Mouse (Mus musculus): ENCODE results near the gene Olfr323. TPM values are rescaled to one million over a fixed set of nuclear protein-coding genes. Genes with fewer than 3 reads are reported as not detected.

The Olfr323 gene
- polyA plus RNA-seq (2012; rRNA removed) (not detected in 2 replicates), polyA plus RNA-seq (2014; fragmentation: Nextera tagmentation; extraction: Ambion mirVana) (not detected in 2 replicates)

DNA sequence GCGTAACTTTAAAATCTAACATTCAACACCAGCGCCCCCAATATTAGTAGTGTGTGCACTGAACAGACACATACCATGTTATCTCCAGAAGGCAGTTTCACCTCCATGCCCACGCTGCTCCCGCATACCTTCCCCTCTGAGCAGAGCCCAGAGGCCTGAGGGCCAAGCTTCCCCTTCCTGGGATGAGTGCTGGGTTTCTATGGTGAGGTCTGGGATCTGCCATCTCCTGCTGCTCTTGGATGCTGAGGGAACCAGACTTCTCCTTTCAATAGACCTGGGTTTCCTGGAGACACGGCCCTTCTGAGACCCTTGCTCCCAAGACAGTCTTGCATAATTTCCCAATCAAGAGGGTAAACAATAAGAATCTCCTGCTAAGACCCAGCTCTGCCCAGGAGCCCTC lies at the start of gene Olfr323:
TSS of gene Olfr323 (minus strand) at position 101 of the 400 bp plus-strand sequence.
- no peak within 1 kb of the TSS for H3K4me3 ChIP-seq (replicated peaks; ENCODE audit: low read length)
- no peak within 1 kb of the TSS for H3K27ac ChIP-seq (replicated peaks; ENCODE audit: low read depth, low read length)
- H3K9ac ChIP-seq (ENCODE audit: low read depth, low read length, severe bottlenecking): no peak within 1 kb of the TSS
- H3K9me3 ChIP-seq (ENCODE audit: control insufficient read depth, low read length): no peaks in the 10 kb centered on the region
- DNase-seq (ENCODE audit: low spot score): no peak
- no peak within 1 kb of the TSS for H3K4me2 ChIP-seq (replicated peaks; ENCODE audit: low read depth, low read length, severe bottlenecking)
- no peaks in the 10 kb centered on the region for H3K36me3 ChIP-seq (ENCODE audit: control insufficient read depth, insufficient read depth, low read length)
- H3K4me1 ChIP-seq (ENCODE audit: control insufficient read depth, insufficient read depth, low read length): no peaks in the 10 kb centered on the region
- no peaks in the 10 kb centered on the region for H3K27me3 ChIP-seq (ENCODE audit: control insufficient read depth, insufficient read depth, low read length)
- no peak for TF ChIP-seq POLR2A (IDR thresholded peaks at IDR 0.05; ENCODE audit: borderline replicate concordance, extremely low read depth, insufficient read depth, insufficient read length)
- WGBS: 85% methylated on average over 5 of the region's 5 CpGs
- ATAC-seq (ENCODE audit: low FRiP score, low read depth): no peak

DNA sequence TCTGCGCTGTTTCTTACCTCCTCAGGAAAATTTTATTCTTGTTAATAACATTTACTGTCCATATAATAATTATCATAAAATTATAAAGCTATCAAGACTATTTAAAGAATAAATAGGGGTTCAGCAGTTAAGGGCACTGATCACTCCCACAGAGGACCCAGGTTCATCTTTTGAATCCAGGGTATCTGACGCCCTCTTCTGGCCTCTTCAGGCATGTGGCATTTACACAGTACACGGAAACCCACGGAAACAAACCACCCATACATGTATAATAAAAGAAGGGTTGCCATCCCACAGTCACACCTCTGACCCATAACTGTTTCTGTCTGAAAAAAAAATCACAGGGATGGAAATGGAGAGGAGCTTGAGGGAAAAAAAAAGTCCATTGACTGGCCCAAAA lies 41.5 kb upstream of the Olfr323 start:
- DNase-seq (ENCODE audit: low spot score) (no peak), ATAC-seq (ENCODE audit: low FRiP score, low read depth) (no peak)
- no peaks in the 10 kb centered on the region for H3K9me3 ChIP-seq (ENCODE audit: control insufficient read depth, low read length)
- WGBS: 46% methylated on average over 4 of the region's 4 CpGs
- no peaks in the 10 kb centered on the region for H3K4me1 ChIP-seq (ENCODE audit: control insufficient read depth, insufficient read depth, low read length)
- H3K27ac ChIP-seq (replicated peaks; ENCODE audit: low read depth, low read length): no peak overlapping the region
- no peak overlapping the region for H3K4me2 ChIP-seq (replicated peaks; ENCODE audit: low read depth, low read length, severe bottlenecking)
- no peak overlapping the region for H3K4me3 ChIP-seq (replicated peaks; ENCODE audit: low read length)
- no peak for TF ChIP-seq POLR2A (IDR thresholded peaks at IDR 0.05; ENCODE audit: borderline replicate concordance, extremely low read depth, insufficient read depth, insufficient read length)
- no peak overlapping the region for H3K9ac ChIP-seq (ENCODE audit: low read depth, low read length, severe bottlenecking)
- H3K27me3 ChIP-seq (ENCODE audit: control insufficient read depth, insufficient read depth, low read length): no peaks in the 10 kb centered on the region
- no peaks in the 10 kb centered on the region for H3K36me3 ChIP-seq (ENCODE audit: control insufficient read depth, insufficient read depth, low read length)

DNA sequence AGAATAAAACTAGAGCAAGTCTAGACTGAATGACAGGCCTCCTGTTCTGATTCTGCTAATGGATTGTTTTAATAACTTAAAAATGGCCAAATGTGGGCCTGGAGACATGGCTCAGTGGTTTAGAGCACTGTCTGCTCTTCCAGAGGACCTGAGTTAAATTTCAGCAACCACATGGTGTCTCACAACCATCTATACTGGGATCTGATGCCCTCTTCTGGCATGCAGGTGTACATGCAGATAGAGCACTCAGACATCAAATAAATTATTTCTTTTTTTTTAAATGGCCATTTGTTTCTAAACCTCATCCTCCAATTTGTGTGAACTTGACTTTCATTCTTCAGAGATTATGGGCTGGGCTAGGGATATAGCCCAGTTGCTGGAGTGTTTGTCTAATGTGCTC lies 39.0 kb upstream of the Olfr323 start:
- Histone ChIP-seq H3K4me2 (replicated peaks; ENCODE audit: low read depth, low read length, severe bottlenecking) (no peak overlapping the region), H3K36me3 (ENCODE audit: control insufficient read depth, insufficient read depth, low read length) (no peaks in the 10 kb centered on the region), H3K4me1 (ENCODE audit: control insufficient read depth, insufficient read depth, low read length) (no peaks in the 10 kb centered on the region), H3K4me3 (replicated peaks; ENCODE audit: low read length) (no peak overlapping the region), H3K9me3 (ENCODE audit: control insufficient read depth, low read length) (no peaks in the 10 kb centered on the region), H3K27ac (replicated peaks; ENCODE audit: low read depth, low read length) (no peak overlapping the region), H3K9ac (ENCODE audit: low read depth, low read length, severe bottlenecking) (no peak overlapping the region), H3K27me3 (ENCODE audit: control insufficient read depth, insufficient read depth, low read length) (no peaks in the 10 kb centered on the region)
- DNase-seq (ENCODE audit: low spot score) (no peak), ATAC-seq (ENCODE audit: low FRiP score, low read depth) (no peak)
- no peak for TF ChIP-seq POLR2A (IDR thresholded peaks at IDR 0.05; ENCODE audit: borderline replicate concordance, extremely low read depth, insufficient read depth, insufficient read length)

DNA sequence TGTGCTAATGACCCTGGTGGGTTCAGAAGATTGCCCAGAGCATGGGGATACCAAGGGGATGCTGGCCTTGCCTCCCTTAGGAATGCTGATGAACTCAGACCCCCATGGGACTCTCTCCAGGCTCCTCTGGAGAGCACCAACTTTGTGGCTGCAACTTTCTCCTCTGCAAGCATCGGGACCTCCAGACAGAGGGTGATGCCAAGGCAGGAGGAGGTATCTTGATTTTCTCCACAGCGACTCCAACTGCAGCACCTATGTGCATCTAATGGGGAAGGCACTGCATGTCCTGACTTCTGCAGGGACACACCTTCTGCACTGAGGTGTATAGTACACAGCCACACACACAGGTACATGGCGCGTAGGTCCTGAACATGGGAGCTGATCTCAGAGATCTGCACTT lies 28.3 kb upstream of the Olfr323 start, which contains the start of gene Olfr322:
TSS of gene Olfr322 (plus strand) at position 187 of the 400 bp plus-strand sequence.
- DNase-seq (ENCODE audit: low spot score): no peak
- 86% methylated on average over 4 of the region's 4 CpGs for WGBS

DNA sequence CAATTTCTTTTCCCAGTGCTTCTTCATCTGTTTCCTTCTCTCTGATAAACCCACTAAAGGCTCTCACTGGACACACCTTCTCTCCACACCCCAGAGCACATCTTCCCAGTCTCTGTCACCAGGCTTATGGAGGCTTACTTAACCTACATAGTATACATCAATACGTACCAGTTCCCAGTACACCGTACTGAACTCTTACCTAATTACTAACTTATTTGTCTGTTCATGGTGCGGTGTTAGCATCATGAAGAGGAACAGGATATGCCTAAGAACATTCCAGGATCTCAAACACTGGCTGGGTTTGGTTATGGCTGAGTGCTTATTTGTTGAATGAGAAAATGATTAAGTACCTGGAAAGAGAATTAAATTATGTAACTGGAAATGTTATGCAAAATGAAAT lies 24.9 kb upstream of the Olfr323 start:
- ATAC-seq (ENCODE audit: low FRiP score, low read depth) (no peak), DNase-seq (ENCODE audit: low spot score) (no peak)
- Histone ChIP-seq H3K9me3 (ENCODE audit: control insufficient read depth, low read length) (no peaks in the 10 kb centered on the region), H3K27ac (replicated peaks; ENCODE audit: low read depth, low read length) (no peak overlapping the region), H3K4me3 (replicated peaks; ENCODE audit: low read length) (no peak overlapping the region), H3K9ac (ENCODE audit: low read depth, low read length, severe bottlenecking) (no peak overlapping the region), H3K36me3 (ENCODE audit: control insufficient read depth, insufficient read depth, low read length) (no peaks in the 10 kb centered on the region), H3K4me1 (ENCODE audit: control insufficient read depth, insufficient read depth, low read length) (no peaks in the 10 kb centered on the region), H3K4me2 (replicated peaks; ENCODE audit: low read depth, low read length, severe bottlenecking) (no peak overlapping the region), H3K27me3 (ENCODE audit: control insufficient read depth, insufficient read depth, low read length) (no peaks in the 10 kb centered on the region)
- 91% methylated on average over 3 of the region's 3 CpGs for whole genome bisulfite sequencing
- TF ChIP-seq POLR2A (IDR thresholded peaks at IDR 0.05; ENCODE audit: borderline replicate concordance, extremely low read depth, insufficient read depth, insufficient read length): no peak

More for the DNA sequence above, 28.3 kb upstream of the Olfr323 start, which contains the start of gene Olfr322:
- Histone ChIP-seq H3K4me1 (ENCODE audit: control insufficient read depth, insufficient read depth, low read length) (no peaks in the 10 kb centered on the region), H3K4me3 (replicated peaks; ENCODE audit: low read length) (no peak within 1 kb of the TSS), H3K4me2 (replicated peaks; ENCODE audit: low read depth, low read length, severe bottlenecking) (no peak within 1 kb of the TSS), H3K9ac (ENCODE audit: low read depth, low read length, severe bottlenecking) (no peak within 1 kb of the TSS), H3K27me3 (ENCODE audit: control insufficient read depth, insufficient read depth, low read length) (no peaks in the 10 kb centered on the region), H3K36me3 (ENCODE audit: control insufficient read depth, insufficient read depth, low read length) (no peaks in the 10 kb centered on the region), H3K9me3 (ENCODE audit: control insufficient read depth, low read length) (no peaks in the 10 kb centered on the region), H3K27ac (replicated peaks; ENCODE audit: low read depth, low read length) (no peak within 1 kb of the TSS)
- no peak for ATAC-seq (ENCODE audit: low FRiP score, low read depth)
- no peak for TF ChIP-seq POLR2A (IDR thresholded peaks at IDR 0.05; ENCODE audit: borderline replicate concordance, extremely low read depth, insufficient read depth, insufficient read length)

DNA sequence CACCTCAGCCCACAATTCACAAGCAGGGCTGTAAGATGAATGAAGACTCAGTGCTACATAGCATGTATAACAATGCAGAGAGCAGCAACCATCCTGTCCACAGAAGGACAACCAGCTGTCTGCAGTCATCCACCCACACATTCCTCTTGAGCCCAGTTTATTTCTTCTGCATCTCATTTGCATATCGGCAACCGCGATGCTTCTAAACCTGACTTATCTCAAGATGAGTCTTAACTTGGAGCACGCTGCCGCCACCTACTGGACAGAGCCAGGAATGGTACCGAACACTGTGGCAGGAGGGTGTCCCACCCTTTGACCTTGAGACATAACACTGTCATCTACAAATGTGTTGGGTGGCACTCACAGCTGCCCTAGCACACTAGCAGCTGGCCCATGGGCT lies 13.0 kb upstream of the Olfr323 start:
- Histone ChIP-seq H3K36me3 (ENCODE audit: control insufficient read depth, insufficient read depth, low read length) (no peaks in the 10 kb centered on the region), H3K27ac (replicated peaks; ENCODE audit: low read depth, low read length) (no peak overlapping the region), H3K4me2 (replicated peaks; ENCODE audit: low read depth, low read length, severe bottlenecking) (no peak overlapping the region), H3K9me3 (ENCODE audit: control insufficient read depth, low read length) (no peaks in the 10 kb centered on the region), H3K4me3 (replicated peaks; ENCODE audit: low read length) (no peak overlapping the region), H3K9ac (ENCODE audit: low read depth, low read length, severe bottlenecking) (no peak overlapping the region), H3K4me1 (ENCODE audit: control insufficient read depth, insufficient read depth, low read length) (peaks cover 8% of the 10 kb centered on the region), H3K27me3 (ENCODE audit: control insufficient read depth, insufficient read depth, low read length) (peaks cover 10% of the 10 kb centered on the region; the same call in 1 of the 2 replicates)
- DNase-seq (ENCODE audit: low spot score) (no peak), ATAC-seq (ENCODE audit: low FRiP score, low read depth) (no peak)
- no peak for TF ChIP-seq POLR2A (IDR thresholded peaks at IDR 0.05; ENCODE audit: borderline replicate concordance, extremely low read depth, insufficient read depth, insufficient read length)
- 34% methylated on average over 6 of the region's 6 CpGs for WGBS

All from limb, embryonic 14.5 days (tissue).